ENCODE assay signal across 8 mouse cellular contexts in the genomic region with DNA sequence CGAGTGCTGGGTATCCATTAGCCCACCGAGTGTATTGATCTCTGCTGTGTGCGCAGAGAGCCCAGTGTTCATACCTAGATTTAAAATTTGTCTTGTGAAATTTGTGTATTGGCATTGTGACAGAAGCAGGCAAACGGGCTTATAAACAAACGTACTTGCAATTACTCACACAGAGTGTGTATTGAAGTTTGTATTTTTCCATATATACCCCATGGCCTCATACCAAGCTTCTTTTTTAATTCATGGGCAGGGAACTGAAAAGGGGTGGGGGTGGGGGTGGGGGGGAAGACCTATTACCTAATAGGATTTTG. TPM values are rescaled to one million over a fixed set of nuclear protein-coding genes. Genes with fewer than 3 reads are reported as not detected.
A peak's percentile ranks its signal among the peaks of the same experiment; 100 is the strongest.
DNase-seq lines count a peak whose midpoint lies in the region; ATAC-seq and TF ChIP-seq lines count a peak whose summit lies in the region.

No protein-coding gene starts in this region.

- H3K36me3 ChIP-seq in heart, adult 2 months (ENCODE audit: control insufficient read depth, insufficient read depth, low read length): no peaks in the 10 kb centered on the region
- H3K36me3 ChIP-seq in neural tube, embryonic 11.5 days (ENCODE audit: control insufficient read depth, insufficient read depth, low read length): no peaks in the 10 kb centered on the region
- H3K36me3 ChIP-seq in liver, embryonic 13.5 days: peaks cover 3% of the 10 kb centered on the region; the same call in 1 of the 2 replicates

- H3K79me2 ChIP-seq in heart, adult 2 months (replicated peaks; ENCODE audit: control insufficient read depth, insufficient read depth, low read length): no peaks in the 10 kb centered on the region; the same call in 1 of the 2 replicates

- peak overlapping the region; percentile 72 for H3K4me2 ChIP-seq in neural tube, embryonic 11.5 days (ENCODE audit: low read depth)
- peak overlapping the region; percentile 94 for H3K4me2 ChIP-seq in liver, embryonic 13.5 days

- H3K27ac ChIP-seq in heart, adult 2 months: peak overlapping the region; percentile 85
- no peak overlapping the region; the same call in 1 of the 2 replicates for H3K27ac ChIP-seq in neural tube, embryonic 11.5 days (ENCODE audit: low read depth, low read length)
- H3K27ac ChIP-seq in liver, embryonic 13.5 days: no peak overlapping the region

- no peak overlapping the region for H3K9ac ChIP-seq in heart, adult 2 months (ENCODE audit: low read depth, low read length)
- no peak overlapping the region; the same call in 1 of the 2 replicates for H3K9ac ChIP-seq in neural tube, embryonic 11.5 days (ENCODE audit: low read length)
- peak overlapping the region; percentile 79 for H3K9ac ChIP-seq in liver, embryonic 13.5 days

- WGBS in heart, adult 2 months: 66% methylated on average over 5 of the region's 5 CpGs
- WGBS in neural tube, embryonic 11.5 days: 55% methylated on average over 5 of the region's 5 CpGs
- WGBS in liver, embryonic 13.5 days (ENCODE audit: insufficient replicate concordance): 71% methylated on average over 5 of the region's 5 CpGs

- ATAC-seq in neural tube, embryonic 11.5 days (ENCODE audit: insufficient read depth, low FRiP score, low TSS enrichment): no peak
- no peak for ATAC-seq in liver, embryonic 13.5 days (ENCODE audit: low read depth)

- intact Hi-C loops in heart, adult 2 months (cut with DNase I): loop anchor here (2.0 to 5.0 kb wide), 5 partner anchors 22 to 124 kb away; no protein-coding TSS in a partner anchor
- intact Hi-C loops in left cerebral cortex, postnatal 36 days (cut with DNase I): loop anchor here (2.0 to 5.0 kb wide), 2 partner anchors 84 to 124 kb away; no protein-coding TSS in a partner anchor

- TF ChIP-seq EP300 in heart, adult 2 months (IDR thresholded peaks at IDR 0.05; ENCODE audit: insufficient read depth, low read depth, low read length): no peak

- TF ChIP-seq CTCF in heart, adult 2 months (IDR thresholded peaks at IDR 0.05): no peak

- TF ChIP-seq POLR2A in heart, adult 2 months (IDR thresholded peaks at IDR 0.05; ENCODE audit: insufficient read depth, low read depth, low read length): no peak

- no peaks in the 10 kb centered on the region for H3K4me1 ChIP-seq in heart, adult 2 months (ENCODE audit: control insufficient read depth, insufficient read depth, low read length)
- H3K4me1 ChIP-seq in neural tube, embryonic 11.5 days (ENCODE audit: control insufficient read depth, insufficient read depth, low read length): 0 out of 2 replicates have a peak, but pooled peaks cover 4% of the 10 kb centered on the region
- H3K4me1 ChIP-seq in liver, embryonic 13.5 days (replicated peaks): peaks cover 35% of the 10 kb centered on the region

- no peaks in the 10 kb centered on the region for H3K27me3 ChIP-seq in heart, adult 2 months (ENCODE audit: control insufficient read depth, insufficient read depth, low read length)
- H3K27me3 ChIP-seq in neural tube, embryonic 11.5 days (ENCODE audit: control insufficient read depth, insufficient read depth, low read length): no peaks in the 10 kb centered on the region
- no peaks in the 10 kb centered on the region for H3K27me3 ChIP-seq in liver, embryonic 13.5 days

- H3K9me3 ChIP-seq in neural tube, embryonic 11.5 days (ENCODE audit: control insufficient read depth, low read length): no peaks in the 10 kb centered on the region
- no peaks in the 10 kb centered on the region for H3K9me3 ChIP-seq in liver, embryonic 13.5 days (replicated peaks)

- H3K4me3 ChIP-seq in heart, adult 2 months: peak overlapping the region; percentile 77
- peak overlapping the region; percentile 81 for H3K4me3 ChIP-seq in neural tube, embryonic 11.5 days (ENCODE audit: low read depth, low read length)
- H3K4me3 ChIP-seq in liver, embryonic 13.5 days (replicated peaks): peak overlapping the region; percentile 74

- DNase-seq in heart, adult 2 months: no peak
- no peak for DNase-seq in heart, postnatal 4 days
- DNase-seq in neural tube, embryonic 11.5 days (ENCODE audit: low spot score): no peak
- no peak for DNase-seq in neural tube, embryonic 10.5 days (ENCODE audit: extremely low spot score, low spot score)
- no peak for DNase-seq in liver, embryonic 13.5 days
- no peak for DNase-seq in ovary, postnatal 36 days (ENCODE audit: low spot score)
- no peak for DNase-seq in spleen, postnatal 36 days (ENCODE audit: low spot score in 2 of 2)
- no peak for DNase-seq in left cerebral cortex, postnatal 36 days (ENCODE audit: low spot score in 2 of 2)

RNA-seq across cellular contexts. Expression of gene Dapk1, which starts 1.5 kb away (rescaled TPM):
- total RNA-seq in heart, adult 2 months (2021): 10 to 100 TPM; 26.3 to 27.1 TPM
- polyA plus RNA-seq in heart, adult 2 months (2012; rRNA removed): 26.0 and 35.2 TPM in 2 replicates
- 10 to 100 TPM; 15.9 to 22.7 TPM for total RNA-seq in heart, postnatal 4 days (2021)
- polyA plus RNA-seq in neural tube, embryonic 11.5 days (2014; fragmentation: Nextera tagmentation; extraction: Ambion mirVana): 21.6 and 23.4 TPM in 2 replicates
- 5.0 and 7.6 TPM in 2 replicates for polyA plus RNA-seq in liver, embryonic 13.5 days (2015; fragmentation: Nextera tagmentation; extraction: Ambion mirVana)
- 100 to 1,000 TPM in 1 of 2 experiments, 10 to 100 TPM in 1; 75.8 to 114 TPM for total RNA-seq in left cerebral cortex, postnatal 36 days (2021)
